ENCODE assay signal across 20 mouse cellular contexts in genomic region chr2:163464562-163464961, GRCm38 (mm10). TPM values are rescaled to one million over a fixed set of nuclear protein-coding genes. Genes with fewer than 3 reads are reported as not detected.
DNase-seq lines count a peak whose midpoint lies in the region; ATAC-seq lines count a peak whose summit lies in the region.
"Had no signal": no experiment of that assay in that cellular context is flagged by ENCODE, and none has a peak within 500 bp of the region (broad histone marks: within the 10 kb centered on the region; RNA-seq: fewer than 3 reads in every experiment).

No protein-coding gene starts in this region.

- H3K36me3 ChIP-seq in heart, embryonic 15.5 days = peaks cover 19% of the 10 kb centered on the region
- H3K36me3 ChIP-seq in kidney, embryonic 15.5 days = peaks cover 23% of the 10 kb centered on the region
- H3K36me3 ChIP-seq in forebrain, embryonic 11.5 days (ENCODE audit: control insufficient read depth, insufficient read depth, low read length) = peaks cover 2% of the 10 kb centered on the region; the same call in 1 of the 2 replicates

- no peaks in the 10 kb centered on the region for H3K9me3 ChIP-seq in heart, embryonic 15.5 days (replicated peaks)
- no peaks in the 10 kb centered on the region for H3K9me3 ChIP-seq in kidney, embryonic 15.5 days (replicated peaks)
- H3K9me3 ChIP-seq in forebrain, embryonic 11.5 days (ENCODE audit: control insufficient read depth, low read length) = no peaks in the 10 kb centered on the region
- H3K9me3 ChIP-seq: midbrain, embryonic 13.5 days had no signal

- no peak overlapping the region for H3K4me3 ChIP-seq in heart, embryonic 15.5 days
- no peak overlapping the region for H3K4me3 ChIP-seq in kidney, embryonic 15.5 days (replicated peaks)
- no peak overlapping the region for H3K4me3 ChIP-seq in forebrain, embryonic 11.5 days (ENCODE audit: low read depth, low read length)
- H3K4me3 ChIP-seq: midbrain, embryonic 13.5 days had no signal

- peak overlapping the region; percentile 74 for H3K27ac ChIP-seq in heart, embryonic 15.5 days
- H3K27ac ChIP-seq in kidney, embryonic 15.5 days = no peak overlapping the region
- H3K27ac ChIP-seq in forebrain, embryonic 11.5 days (ENCODE audit: low read depth, low read length) = no peak overlapping the region
- H3K27ac ChIP-seq: hindbrain, postnatal 0 days; liver, embryonic 14.5 days; midbrain, embryonic 13.5 days had no signal

- peak; percentile 31 for DNase-seq in gastrocnemius, adult 18-20 months (ENCODE audit: low spot score)
- no peak for DNase-seq in gastrocnemius, postnatal 10 days
- peak; percentile 29 for DNase-seq in lung, postnatal 14 days
- DNase-seq in lung, postnatal 4 days = no peak
- DNase-seq in forebrain, embryonic 11.5 days (ENCODE audit: low spot score) = no peak
- DNase-seq in urinary bladder, postnatal 14 days (ENCODE audit: low spot score) = no peak
- DNase-seq: adrenal gland, adult 8-10 months; kidney, postnatal 4 days; left cerebral cortex, postnatal 4 days; thymus, postnatal 4 days had no signal

- WGBS in heart, embryonic 15.5 days = 38% methylated on average over 6 of the region's 6 CpGs
- 65% methylated on average over 6 of the region's 6 CpGs for WGBS in kidney, embryonic 15.5 days
- WGBS in forebrain, embryonic 11.5 days = 81% methylated on average over 6 of the region's 6 CpGs

- no peaks in the 10 kb centered on the region for H3K27me3 ChIP-seq in heart, embryonic 15.5 days
- peaks cover 3% of the 10 kb centered on the region for H3K27me3 ChIP-seq in kidney, embryonic 15.5 days
- H3K27me3 ChIP-seq in forebrain, embryonic 11.5 days (ENCODE audit: control insufficient read depth, insufficient read depth, low read length) = no peaks in the 10 kb centered on the region
- H3K27me3 ChIP-seq: midbrain, embryonic 13.5 days had no signal

- H3K9ac ChIP-seq in heart, embryonic 15.5 days = peak overlapping the region; percentile 8; the same call in 1 of the 2 replicates
- no peak overlapping the region for H3K9ac ChIP-seq in kidney, embryonic 15.5 days
- H3K9ac ChIP-seq in forebrain, embryonic 11.5 days (ENCODE audit: low read length) = no peak overlapping the region
- H3K9ac ChIP-seq: liver, embryonic 14.5 days; midbrain, embryonic 13.5 days had no signal

- H3K4me2 ChIP-seq in heart, embryonic 15.5 days = 0 out of 2 replicates have a peak overlapping the region, but pooled peaks have one; percentile 7
- no peak overlapping the region for H3K4me2 ChIP-seq in kidney, embryonic 15.5 days
- H3K4me2 ChIP-seq in forebrain, embryonic 11.5 days (ENCODE audit: low read depth, low read length, severe bottlenecking) = no peak overlapping the region
- H3K4me2 ChIP-seq: midbrain, embryonic 13.5 days had no signal

- peaks cover 37% of the 10 kb centered on the region for H3K4me1 ChIP-seq in heart, embryonic 15.5 days (replicated peaks)
- no peaks in the 10 kb centered on the region for H3K4me1 ChIP-seq in kidney, embryonic 15.5 days
- H3K4me1 ChIP-seq in forebrain, embryonic 11.5 days (replicated peaks; ENCODE audit: control insufficient read depth, insufficient read depth, low read length) = no peaks in the 10 kb centered on the region
- H3K4me1 ChIP-seq: midbrain, embryonic 13.5 days had no signal

- ATAC-seq in heart, embryonic 15.5 days (replicated peaks; ENCODE audit: insufficient number of reproducible peaks, insufficient read depth, low FRiP score, low read depth) = 0 out of 2 replicates have a peak, but pooled peaks have one; percentile 21
- no peak for ATAC-seq in kidney, embryonic 15.5 days (replicated peaks; ENCODE audit: low FRiP score)
- ATAC-seq in forebrain, embryonic 11.5 days (replicated peaks; ENCODE audit: low FRiP score) = no peak
- ATAC-seq: hindbrain, postnatal 0 days; midbrain, embryonic 13.5 days had no signal

RNA-seq across cellular contexts. Expression of gene Fitm2, which starts 7.9 kb away (rescaled TPM):
- 10 to 100 TPM; 76.5 TPM for total RNA-seq in gastrocnemius, adult 18-20 months (2021)
- total RNA-seq in gastrocnemius, postnatal 10 days (2021) = 10 to 100 TPM; 32.0 to 35.5 TPM
- polyA plus RNA-seq in heart, embryonic 15.5 days (2015; fragmentation: Nextera tagmentation; extraction: Ambion mirVana) = 12.5 and 13.9 TPM in 2 replicates
- polyA plus RNA-seq in kidney, embryonic 15.5 days (2015; fragmentation: Nextera tagmentation; extraction: Ambion mirVana) = 9.8 TPM in 2 replicates
- polyA plus RNA-seq in forebrain, embryonic 11.5 days (2014; fragmentation: Nextera tagmentation; extraction: Ambion mirVana) = 11.3 and 12.5 TPM in 2 replicates

RNA-seq across cellular contexts. Expression of gene Gdap1l1, which starts 26.3 kb away (rescaled TPM):
- total RNA-seq in gastrocnemius, adult 18-20 months (2021) = under 1 TPM in 1 of 2 experiments, not detected in 1; 0.21 TPM
- under 1 TPM; 0.14 to 0.34 TPM for total RNA-seq in gastrocnemius, postnatal 10 days (2021)
- polyA plus RNA-seq in heart, embryonic 15.5 days (2015; fragmentation: Nextera tagmentation; extraction: Ambion mirVana) = 0.18 and 1.5 TPM in 2 replicates
- 1.2 and 2.8 TPM in 2 replicates for polyA plus RNA-seq in kidney, embryonic 15.5 days (2015; fragmentation: Nextera tagmentation; extraction: Ambion mirVana)
- polyA plus RNA-seq in forebrain, embryonic 11.5 days (2014; fragmentation: Nextera tagmentation; extraction: Ambion mirVana) = 28.8 and 31.1 TPM in 2 replicates
- total RNA-seq: granulocyte monocyte progenitor cell, adult 5-6 weeks had no signal

RNA-seq across cellular contexts. Expression of gene R3hdml, which starts 27.6 kb away (rescaled TPM):
- total RNA-seq in gastrocnemius, adult 18-20 months (2021) = not detected
- total RNA-seq in gastrocnemius, postnatal 10 days (2021) = not detected
- not detected in 2 replicates for polyA plus RNA-seq in heart, embryonic 15.5 days (2015; fragmentation: Nextera tagmentation; extraction: Ambion mirVana)
- polyA plus RNA-seq in kidney, embryonic 15.5 days (2015; fragmentation: Nextera tagmentation; extraction: Ambion mirVana) = 31.2 and 34.9 TPM in 2 replicates
- polyA plus RNA-seq in forebrain, embryonic 11.5 days (2014; fragmentation: Nextera tagmentation; extraction: Ambion mirVana) = not detected in 2 replicates
- total RNA-seq: adrenal gland, adult 8-10 months; granulocyte monocyte progenitor cell, adult 5-6 weeks; layer of hippocampus, postnatal 25 days had no signal
- polyA plus RNA-seq: brain, embryonic 14.5 days; embryonic facial prominence, embryonic 11.5 days; liver, embryonic 14.5 days; midbrain, embryonic 13.5 days; testis, adult 2 months had no signal

RNA-seq across cellular contexts. Expression of gene Oser1, which starts 40.1 kb away (rescaled TPM):
- 10 to 100 TPM; 31.4 to 38.1 TPM for total RNA-seq in gastrocnemius, adult 18-20 months (2021)
- 10 to 100 TPM; 23.6 to 26.5 TPM for total RNA-seq in gastrocnemius, postnatal 10 days (2021)
- polyA plus RNA-seq in heart, embryonic 15.5 days (2015; fragmentation: Nextera tagmentation; extraction: Ambion mirVana) = 47.5 and 55.9 TPM in 2 replicates
- 87.0 and 87.3 TPM in 2 replicates for polyA plus RNA-seq in kidney, embryonic 15.5 days (2015; fragmentation: Nextera tagmentation; extraction: Ambion mirVana)
- polyA plus RNA-seq in forebrain, embryonic 11.5 days (2014; fragmentation: Nextera tagmentation; extraction: Ambion mirVana) = 80.7 and 85.5 TPM in 2 replicates

RNA-seq across cellular contexts. Expression of gene Hnf4a, which starts 42.0 kb away (rescaled TPM):
- total RNA-seq in gastrocnemius, adult 18-20 months (2021) = under 1 TPM; 0.21 to 0.28 TPM
- under 1 TPM in 1 of 2 experiments, not detected in 1; 0.23 TPM for total RNA-seq in gastrocnemius, postnatal 10 days (2021)
- 0.46 TPM in 1 of 2 replicates, not detected in the other for polyA plus RNA-seq in heart, embryonic 15.5 days (2015; fragmentation: Nextera tagmentation; extraction: Ambion mirVana)
- polyA plus RNA-seq in kidney, embryonic 15.5 days (2015; fragmentation: Nextera tagmentation; extraction: Ambion mirVana) = 18.6 and 19.4 TPM in 2 replicates
- polyA plus RNA-seq in forebrain, embryonic 11.5 days (2014; fragmentation: Nextera tagmentation; extraction: Ambion mirVana) = not detected in 2 replicates
- total RNA-seq: layer of hippocampus, postnatal 25 days; left cerebral cortex, postnatal 4 days had no signal
- polyA plus RNA-seq: embryonic facial prominence, embryonic 11.5 days; hindbrain, postnatal 0 days; midbrain, embryonic 13.5 days had no signal

Comparison
In these comparisons a context has a peak if more than half of its experiments do, and no peak if none do; other contexts are left out.
1. DNase-seq: peak in gastrocnemius, adult 18-20 months (single experiment) and lung, postnatal 14 days (single experiment); none in gastrocnemius, postnatal 10 days (single experiment), lung, postnatal 4 days (0 of 2), forebrain, embryonic 11.5 days (single experiment) and urinary bladder, postnatal 14 days (single experiment).
2. RNA of gene R3hdml, which starts 27.6 kb away (polyA plus RNA-seq): 31.2 to 34.9 TPM in kidney, embryonic 15.5 days; not detected in forebrain, embryonic 11.5 days and not detected in heart, embryonic 15.5 days; every median in the first group is over 10 times any median in the second.